Mouse (Mus musculus) spleen, postnatal 10 days (tissue): Measurements from ENCODE around the gene Efcc1.

ENCODE experiments used
- DNase-seq, 2 experiments: peaks; one replicate each; pipeline ENCODE4 v3.0.0; 2021 to 2022; ENCODE audit warnings: low spot score in 2 of 2

Efcc1 gene

DNA sequence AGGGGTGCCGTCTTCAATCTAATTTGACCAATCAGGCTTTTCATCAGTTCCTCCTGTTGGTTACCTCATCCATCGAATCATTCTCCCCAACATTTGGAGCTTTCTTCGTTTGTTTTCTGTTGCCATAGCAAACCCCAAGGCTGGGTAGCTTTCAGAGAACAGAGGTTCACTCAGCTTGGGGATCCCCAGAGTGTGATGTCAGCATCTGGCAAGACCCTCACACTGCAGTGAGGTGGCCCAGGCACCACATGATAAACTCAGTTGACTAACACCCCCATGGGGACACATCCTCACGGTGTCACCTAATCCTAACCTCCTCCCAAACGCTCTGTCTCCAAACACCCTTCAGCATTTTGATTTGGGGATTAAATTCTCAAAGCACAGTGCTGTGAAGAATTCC is 12.6 kb downstream of the Efcc1 start:
- no peak for DNase-seq

GRCm38 (mm10) chr6:87744632-87745031 is 14.0 kb downstream of the Efcc1 start:
- DNase-seq = no peak

DNA sequence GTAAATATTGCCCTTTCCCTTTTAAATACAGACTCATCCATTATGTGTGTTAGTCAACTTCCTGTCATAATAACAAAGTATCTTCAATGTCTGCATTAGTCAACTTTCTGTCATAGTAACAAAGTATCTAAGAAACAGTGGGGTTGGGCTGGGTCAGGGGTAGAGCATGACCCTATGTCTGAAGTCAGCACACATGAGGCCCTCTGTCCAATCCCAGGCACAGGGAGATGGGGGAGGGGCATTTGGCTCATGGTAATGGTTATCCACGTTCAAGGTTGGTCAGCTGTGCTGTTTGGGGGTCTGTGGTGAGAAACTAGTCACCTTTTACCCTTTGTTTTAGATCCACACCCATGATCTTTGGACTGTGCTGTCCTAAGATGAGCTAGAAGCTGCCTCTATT is 14.6 kb downstream of the Efcc1 start:
- DNase-seq = no peak

- no peak for DNase-seq
These were observed 15.4 kb downstream of the Efcc1 start for GRCm38 (mm10) chr6:87746059-87746458.

DNA sequence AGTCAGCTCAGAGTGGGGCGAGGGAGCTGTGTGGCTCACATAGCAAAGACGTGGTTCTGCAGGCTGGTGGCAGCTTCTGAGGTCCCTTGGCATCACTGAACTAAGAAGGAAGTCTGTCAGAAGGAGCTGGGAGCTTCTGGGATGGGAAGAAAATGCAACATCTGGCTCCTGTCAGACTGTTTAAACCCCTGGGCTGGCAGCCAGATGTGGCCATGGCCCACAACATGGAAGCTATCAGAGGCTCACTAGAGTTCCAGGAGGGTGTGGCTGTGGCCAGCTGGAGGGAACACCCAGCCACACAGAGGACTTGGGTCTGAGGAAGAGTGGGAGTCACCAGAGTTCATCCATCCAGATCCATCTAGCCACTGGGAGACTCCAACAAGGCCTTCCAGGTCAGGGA is 16.2 kb downstream of the Efcc1 start:
- DNase-seq = peak; percentile 50 to 54

DNA sequence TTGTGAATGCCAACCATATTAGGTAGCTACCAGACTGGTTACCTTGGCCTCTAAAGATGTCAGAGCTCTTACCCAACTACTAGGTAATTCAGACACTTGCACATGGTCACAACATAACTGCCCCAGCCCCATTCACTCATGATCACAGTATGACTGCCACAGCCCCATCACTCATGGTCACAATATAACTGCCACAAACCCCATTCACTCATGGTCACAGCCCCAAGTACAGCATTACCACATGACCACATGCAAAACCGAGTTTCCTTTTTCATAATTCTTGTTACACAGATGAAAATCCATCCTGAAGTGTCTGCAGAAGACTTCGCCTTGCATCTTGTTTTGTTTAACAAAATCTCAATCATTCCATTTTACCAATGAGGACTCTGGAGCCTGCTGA is 17.4 kb downstream of the Efcc1 start:
- DNase-seq = no peak

GRCm38 (mm10) chr6:87748531-87748930 is 17.9 kb downstream of the Efcc1 start:
- no peak for DNase-seq

GRCm38 (mm10) chr6:87750184-87750910 is 19.7 kb downstream of the Efcc1 start:
- no peak for DNase-seq

- no peak for DNase-seq
These were observed 20.9 kb downstream of the Efcc1 start for GRCm38 (mm10) chr6:87751574-87751973.

DNA sequence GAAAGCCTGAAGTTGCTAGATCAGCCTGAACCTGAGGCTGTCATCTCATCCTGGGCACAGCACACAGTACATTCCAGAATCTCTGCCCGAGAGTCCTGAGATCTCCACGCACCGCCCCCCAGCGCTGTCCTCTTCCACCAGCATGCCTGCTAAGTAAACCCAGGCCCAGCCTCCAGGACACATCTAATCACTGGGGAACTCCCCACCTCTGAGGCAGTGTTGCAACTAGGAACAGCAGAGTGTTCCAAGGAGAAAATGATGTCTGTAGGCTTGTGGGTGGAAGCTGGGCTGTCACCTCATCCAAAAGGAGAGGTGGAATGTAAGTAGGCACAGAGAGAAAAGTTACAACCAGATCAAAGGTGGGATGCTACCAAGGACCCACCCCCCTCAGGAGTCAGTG is 24.5 kb downstream of the Efcc1 start:
- DNase-seq = no peak

- DNase-seq = no peak
These were observed 26.2 kb downstream of the Efcc1 start for GRCm38 (mm10) chr6:87756896-87757295.

GRCm38 (mm10) chr6:87759404-87759803 is 28.7 kb downstream of the Efcc1 start:
- no peak for DNase-seq

DNA sequence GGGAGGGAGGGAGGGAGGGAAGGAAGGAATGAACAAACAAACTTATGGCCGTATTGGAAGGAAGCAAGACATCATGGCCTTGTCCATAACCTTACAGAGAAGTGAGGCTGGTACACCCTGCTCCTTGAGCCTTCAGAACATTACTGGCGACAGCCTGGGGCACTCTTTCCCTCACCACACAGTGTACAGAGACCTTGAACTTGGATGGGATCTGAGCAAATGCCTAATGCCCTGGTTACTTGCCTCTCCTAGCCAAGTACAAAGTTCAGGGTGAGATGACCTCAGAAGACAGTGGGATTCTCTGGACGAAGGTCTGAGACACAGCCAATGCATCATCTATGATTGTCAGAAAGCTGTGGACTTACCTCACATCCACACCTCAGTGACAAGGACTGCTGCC is 29.2 kb downstream of the Efcc1 start:
- DNase-seq = peak in 1 of 2 experiments; percentile 3

DNA sequence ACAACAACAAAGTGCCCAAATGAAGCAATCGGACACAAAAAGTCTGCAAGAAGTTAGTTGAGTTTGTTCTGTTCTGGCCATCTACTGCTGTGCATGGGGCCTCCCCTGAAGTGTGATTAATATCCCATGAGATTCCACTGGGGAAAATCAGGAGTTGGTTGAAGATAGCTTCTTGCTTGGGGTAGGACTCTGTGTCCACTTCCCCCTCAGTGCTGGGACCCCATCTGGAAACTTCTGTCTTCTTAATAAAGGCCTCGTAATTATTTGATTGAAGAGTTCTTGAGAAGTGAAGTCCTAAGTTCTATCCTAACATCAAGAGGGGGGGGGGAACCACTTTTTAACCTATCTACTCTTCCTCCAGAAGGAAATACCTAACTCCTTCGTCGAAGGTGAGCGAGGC is 31.5 kb downstream of the Efcc1 start:
- DNase-seq = peak in 1 of 2 experiments; percentile 2

- peak in 1 of 2 experiments; percentile 8 for DNase-seq
These were observed 33.0 kb downstream of the Efcc1 start for GRCm38 (mm10) chr6:87763376-87764280.

- peak in 1 of 2 experiments; percentile 3 for DNase-seq
These were observed 33.6 kb downstream of the Efcc1 start for GRCm38 (mm10) chr6:87764296-87764695.

GRCm38 (mm10) chr6:87770626-87771025 is 40.0 kb downstream of the Efcc1 start:
- peak; percentile 10 to 50 for DNase-seq

DNA sequence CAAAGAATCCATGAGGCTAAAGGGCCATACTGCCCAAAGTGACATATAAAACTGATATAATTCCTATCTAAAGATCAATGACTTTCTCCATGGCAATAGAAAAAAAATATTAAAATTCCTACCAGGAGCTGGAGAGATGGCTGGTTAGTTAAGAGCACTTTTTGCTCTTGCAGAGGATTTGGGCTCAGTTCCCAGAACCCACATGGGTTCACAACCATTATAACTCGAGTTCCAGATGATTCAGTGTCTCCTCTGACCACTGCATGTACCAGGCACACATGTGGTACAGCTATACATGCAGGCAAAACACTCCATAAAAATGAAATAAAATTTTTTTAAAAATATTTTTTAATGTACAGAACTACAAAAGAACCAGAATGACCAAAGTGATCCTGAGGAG is 43.8 kb downstream of the Efcc1 start:
- no peak for DNase-seq

DNA sequence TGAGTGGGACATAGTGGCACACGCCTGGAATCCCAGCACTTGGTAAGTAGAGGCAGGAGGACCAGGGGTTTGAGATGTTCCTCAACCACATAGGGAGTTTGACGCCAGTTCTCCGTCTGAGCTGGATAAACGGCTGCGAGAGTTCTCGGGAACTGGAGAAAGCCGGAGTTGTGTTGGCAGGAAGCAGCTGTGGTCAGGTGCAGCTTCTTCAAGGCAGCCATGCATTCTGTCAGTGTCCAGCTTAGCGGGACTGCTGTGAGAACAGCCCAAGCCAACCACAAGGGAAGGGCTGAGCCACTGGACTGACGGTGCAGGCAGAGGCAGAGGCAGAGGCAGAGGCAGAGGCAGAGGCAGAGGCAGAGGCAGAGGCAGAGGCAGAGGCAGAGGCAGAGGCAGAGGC is 44.2 kb downstream of the Efcc1 start:
- DNase-seq = peak in 1 of 2 experiments; percentile 16

GRCm38 (mm10) chr6:87775588-87776245 is 45.0 kb downstream of the Efcc1 start:
- DNase-seq = peak in 1 of 2 experiments; percentile 79

GRCm38 (mm10) chr6:87776663-87777062 is 46.0 kb downstream of the Efcc1 start:
- DNase-seq = peak; percentile 37 to 57

GRCm38 (mm10) chr6:87777842-87778241 is 47.2 kb downstream of the Efcc1 start, which contains the start of gene Gp9:
Gp9 (plus strand) TSS chr6:87778072.
- DNase-seq = peak; percentile 24 to 58
